Mouse (Mus musculus): ENCODE data around the gene Cyp2j6. TPM values are rescaled to one million over a fixed set of nuclear protein-coding genes. Genes with fewer than 3 reads are reported as not detected.
"Not testable (repeated sequence)": the region's sequence is repeated elsewhere in the genome, so short reads cannot be mapped to it uniquely, and the experiment has no call there.

Gene Cyp2j6
- 1.7 and 1.8 TPM in 2 replicates for total RNA-seq (2012; rRNA removed)

DNA sequence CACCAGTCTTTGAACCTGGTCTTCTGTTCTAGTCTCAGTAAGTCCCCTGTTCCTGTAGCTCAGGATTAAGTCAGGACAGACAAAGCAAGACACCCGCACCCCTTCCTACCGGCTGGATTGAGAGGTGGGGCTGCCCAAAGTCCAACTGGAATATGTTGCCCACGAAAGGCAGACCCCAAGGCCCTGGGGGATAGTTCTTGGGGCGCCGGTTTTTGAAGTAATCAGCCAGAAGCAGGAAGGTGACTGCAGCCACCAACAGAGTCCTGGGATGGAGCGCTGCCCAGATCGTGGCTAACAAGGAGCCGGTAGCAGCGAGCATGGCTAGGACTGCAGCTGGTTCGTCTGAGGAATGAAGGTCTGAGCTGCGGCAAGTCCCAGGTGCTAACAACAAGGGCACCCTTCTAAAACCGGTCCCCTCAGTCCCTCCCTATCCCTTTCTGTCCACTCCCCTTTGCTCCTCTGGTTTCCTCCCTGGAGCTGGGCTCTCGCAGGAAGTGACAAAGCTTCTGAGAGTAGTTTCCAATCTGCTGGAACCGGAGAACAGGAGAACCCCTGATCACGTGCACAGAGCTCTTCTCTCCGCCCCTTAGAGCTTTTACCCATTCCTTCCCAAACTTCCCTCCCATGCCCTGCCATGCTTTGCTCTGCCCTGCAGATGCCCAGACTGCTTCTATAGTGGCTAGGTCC, at the start of gene Cyp2j6:
Cyp2j6 (minus strand) TSS at position 529 of the 687 bp plus-strand sequence.
- in situ Hi-C loops (cut with MboI; ENCODE audit: low sequenced_read_pairs in 2 of 2, unreplicated experiment in 2 of 2) = no loop called here
- peak within 1 kb of the TSS; percentile 52 to 68 for H3K4me3 ChIP-seq (ENCODE audit: insufficient read depth in 1 of 2, low read depth in 1 of 2, low read length in 2 of 2, poor library complexity in 1 of 2, severe bottlenecking in 1 of 2)
- H3K36me3 ChIP-seq (ENCODE audit: control insufficient read depth, insufficient read depth, low read length, poor library complexity, severe bottlenecking) = no peaks in the 10 kb centered on the region
- peak within 1 kb of the TSS; percentile 58 for H3K9ac ChIP-seq (ENCODE audit: insufficient read depth, low read depth, low read length, poor library complexity, severe bottlenecking)
- TF ChIP-seq CHD2 (IDR thresholded peaks at IDR 0.05; ENCODE audit: low read depth, low read length) (0 out of 2 replicates have a peak, but pooled peaks have one; percentile 40), HCFC1 (IDR thresholded peaks at IDR 0.05; ENCODE audit: borderline replicate concordance, insufficient read depth, low read length) (no peak)
- peak within 1 kb of the TSS; percentile 3; the same call in 1 of the 2 replicates for H3K27ac ChIP-seq (ENCODE audit: insufficient read depth, low read depth, low read length, poor library complexity, severe bottlenecking)
- peaks cover 0 to 2% of the 10 kb centered on the region in 2 experiments; a peak in 1 of 4 replicates for H3K4me1 ChIP-seq (ENCODE audit: control insufficient read depth in 2 of 2, insufficient read depth in 2 of 2, low read length in 2 of 2, poor library complexity in 1 of 2)
- H3K9me3 ChIP-seq (ENCODE audit: control insufficient read depth, insufficient read depth, low read depth, low read length) = no peaks in the 10 kb centered on the region
- peak; percentile 40 for DNase-seq (ENCODE audit: low read depth, low spot score)

- Histone ChIP-seq H3K4me1 (ENCODE audit: control insufficient read depth in 2 of 2, insufficient read depth in 2 of 2, low read length in 2 of 2, poor library complexity in 1 of 2) (peaks cover 0 to 4% of the 10 kb centered on the region in 2 experiments; a peak in 1 of 4 replicates), H3K27ac (ENCODE audit: insufficient read depth, low read depth, low read length, poor library complexity, severe bottlenecking) (no peak overlapping the region), H3K9me3 (ENCODE audit: control insufficient read depth, insufficient read depth, low read depth, low read length) (no peaks in the 10 kb centered on the region), H3K9ac (ENCODE audit: insufficient read depth, low read depth, low read length, poor library complexity, severe bottlenecking) (no peak overlapping the region), H3K36me3 (ENCODE audit: control insufficient read depth, insufficient read depth, low read length, poor library complexity, severe bottlenecking) (no peaks in the 10 kb centered on the region), H3K4me3 (ENCODE audit: insufficient read depth in 1 of 2, low read depth in 1 of 2, low read length in 2 of 2, poor library complexity in 1 of 2, severe bottlenecking in 1 of 2) (peak overlapping the region in 1 of 2 experiments; percentile 59; a peak in 2 of 4 replicates)
- TF ChIP-seq HCFC1 (IDR thresholded peaks at IDR 0.05; ENCODE audit: borderline replicate concordance, insufficient read depth, low read length) = no peak
- no peak for TF ChIP-seq CHD2 (IDR thresholded peaks at IDR 0.05; ENCODE audit: low read depth, low read length)
- TF ChIP-seq ZC3H11A (IDR thresholded peaks at IDR 0.05; ENCODE audit: borderline replicate concordance, low read depth, low read length) = no peak
- TF ChIP-seq MAFK (IDR thresholded peaks at IDR 0.05; ENCODE audit: insufficient read depth, low read depth, low read length) = no peak
- no peak for TF ChIP-seq ZNF384 (IDR thresholded peaks at IDR 0.05; ENCODE audit: low read depth, low read length)
- in situ Hi-C loops (cut with MboI; ENCODE audit: low sequenced_read_pairs in 2 of 2, unreplicated experiment in 2 of 2) = no loop called here
- DNase-seq (ENCODE audit: low read depth, low spot score) = no peak
Measured at GRCm38 (mm10) chr4:96591791-96592150, 38.3 kb upstream of the Cyp2j6 start.

GRCm38 (mm10) chr4:96590911-96591790, 37.7 kb upstream of the Cyp2j6 start, which contains the start of gene Cyp2j9:
Gene Cyp2j9, minus strand, starts transcription at chr4:96591578.
- Histone ChIP-seq H3K9ac (ENCODE audit: insufficient read depth, low read depth, low read length, poor library complexity, severe bottlenecking) (peak within 1 kb of the TSS; percentile 51), H3K36me3 (ENCODE audit: control insufficient read depth, insufficient read depth, low read length, poor library complexity, severe bottlenecking) (no peaks in the 10 kb centered on the region), H3K4me1 (ENCODE audit: control insufficient read depth in 2 of 2, insufficient read depth in 2 of 2, low read length in 2 of 2, poor library complexity in 1 of 2) (peaks cover 0 to 4% of the 10 kb centered on the region in 2 experiments; a peak in 1 of 4 replicates), H3K4me3 (ENCODE audit: insufficient read depth in 1 of 2, low read depth in 1 of 2, low read length in 2 of 2, poor library complexity in 1 of 2, severe bottlenecking in 1 of 2) (peak within 1 kb of the TSS; percentile 54 to 59), H3K27ac (ENCODE audit: insufficient read depth, low read depth, low read length, poor library complexity, severe bottlenecking) (no peak within 1 kb of the TSS), H3K9me3 (ENCODE audit: control insufficient read depth, insufficient read depth, low read depth, low read length) (no peaks in the 10 kb centered on the region)
- peak; percentile 69 for DNase-seq (ENCODE audit: low read depth, low spot score)
- in situ Hi-C loops (cut with MboI; ENCODE audit: low sequenced_read_pairs in 2 of 2, unreplicated experiment in 2 of 2) = no loop called here
- TF ChIP-seq HCFC1 (IDR thresholded peaks at IDR 0.05; ENCODE audit: borderline replicate concordance, insufficient read depth, low read length) = no peak
- TF ChIP-seq ZNF384 (IDR thresholded peaks at IDR 0.05; ENCODE audit: low read depth, low read length) = no peak
- no peak for TF ChIP-seq CHD2 (IDR thresholded peaks at IDR 0.05; ENCODE audit: low read depth, low read length)
- TF ChIP-seq ZC3H11A (IDR thresholded peaks at IDR 0.05; ENCODE audit: borderline replicate concordance, low read depth, low read length) = no peak

- H3K4me3 ChIP-seq (ENCODE audit: insufficient read depth in 1 of 2, low read depth in 1 of 2, low read length in 2 of 2, poor library complexity in 1 of 2, severe bottlenecking in 1 of 2) = no peak overlapping the region
- no peaks in the 10 kb centered on the region for H3K36me3 ChIP-seq (ENCODE audit: control insufficient read depth, insufficient read depth, low read length, poor library complexity, severe bottlenecking)
- TF ChIP-seq HCFC1 (IDR thresholded peaks at IDR 0.05; ENCODE audit: borderline replicate concordance, insufficient read depth, low read length) = no peak
- no peak for TF ChIP-seq ZNF384 (IDR thresholded peaks at IDR 0.05; ENCODE audit: low read depth, low read length)
- no peak for TF ChIP-seq ZC3H11A (IDR thresholded peaks at IDR 0.05; ENCODE audit: borderline replicate concordance, low read depth, low read length)
- no peak for TF ChIP-seq MAFK (IDR thresholded peaks at IDR 0.05; ENCODE audit: insufficient read depth, low read depth, low read length)
- no peak for TF ChIP-seq CHD2 (IDR thresholded peaks at IDR 0.05; ENCODE audit: low read depth, low read length)
- in situ Hi-C loops (cut with MboI; ENCODE audit: low sequenced_read_pairs in 2 of 2, unreplicated experiment in 2 of 2) = no loop called here
- DNase-seq (ENCODE audit: low read depth, low spot score) = no peak
- no peak overlapping the region for H3K9ac ChIP-seq (ENCODE audit: insufficient read depth, low read depth, low read length, poor library complexity, severe bottlenecking)
- H3K4me1 ChIP-seq (ENCODE audit: control insufficient read depth in 2 of 2, insufficient read depth in 2 of 2, low read length in 2 of 2, poor library complexity in 1 of 2) = peaks cover 3 to 4% of the 10 kb centered on the region in 2 experiments; a peak in 2 of 4 replicates
- H3K27ac ChIP-seq (ENCODE audit: insufficient read depth, low read depth, low read length, poor library complexity, severe bottlenecking) = no peak overlapping the region
- no peaks in the 10 kb centered on the region for H3K9me3 ChIP-seq (ENCODE audit: control insufficient read depth, insufficient read depth, low read depth, low read length)
Measured at GRCm38 (mm10) chr4:96581425-96582088, 28.1 kb upstream of the Cyp2j6 start.

DNA sequence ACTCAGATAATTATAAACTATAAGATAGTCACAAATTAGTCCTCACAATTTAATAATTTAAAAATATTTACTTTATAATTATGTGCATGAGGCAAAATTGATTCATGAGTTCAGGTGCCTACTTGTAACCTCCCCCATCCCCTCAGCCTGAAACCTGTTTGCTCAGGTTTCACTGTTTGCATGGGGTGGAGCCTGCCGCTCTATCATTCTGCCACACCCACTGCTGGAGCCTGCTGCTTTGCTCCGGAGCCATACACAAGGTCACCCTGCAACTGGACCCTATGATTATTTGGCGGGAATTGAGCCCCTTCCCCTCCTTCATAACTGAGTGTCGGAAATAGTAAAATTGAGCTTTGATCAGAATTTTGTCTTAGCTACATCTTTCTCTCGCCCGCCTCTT, 26.9 kb upstream of the Cyp2j6 start:
- H3K4me1 ChIP-seq (ENCODE audit: control insufficient read depth in 2 of 2, insufficient read depth in 2 of 2, low read length in 2 of 2, poor library complexity in 1 of 2); H3K36me3 ChIP-seq (ENCODE audit: control insufficient read depth, insufficient read depth, low read length, poor library complexity, severe bottlenecking); H3K9ac ChIP-seq (ENCODE audit: insufficient read depth, low read depth, low read length, poor library complexity, severe bottlenecking); H3K27ac ChIP-seq (ENCODE audit: insufficient read depth, low read depth, low read length, poor library complexity, severe bottlenecking); in situ Hi-C loops (cut with MboI; ENCODE audit: low sequenced_read_pairs in 2 of 2, unreplicated experiment in 2 of 2); H3K9me3 ChIP-seq (ENCODE audit: control insufficient read depth, insufficient read depth, low read depth, low read length); DNase-seq (ENCODE audit: low read depth, low spot score): not testable (repeated sequence)
- H3K4me3 ChIP-seq (ENCODE audit: insufficient read depth in 1 of 2, low read depth in 1 of 2, low read length in 2 of 2, poor library complexity in 1 of 2, severe bottlenecking in 1 of 2) = 0 out of 4 replicates have a peak overlapping the region, but pooled peaks of 1 of the 2 experiments have one; percentile 5
